Mouse (Mus musculus): ENCODE results near the gene 2900011O08Rik.

The 2900011O08Rik gene

GRCm38 (mm10) chr16:14137976-14138561 is 151.7 kb downstream of the 2900011O08Rik start:
- no peak for DNase-seq (ENCODE audit: low read depth, low spot score)

DNA sequence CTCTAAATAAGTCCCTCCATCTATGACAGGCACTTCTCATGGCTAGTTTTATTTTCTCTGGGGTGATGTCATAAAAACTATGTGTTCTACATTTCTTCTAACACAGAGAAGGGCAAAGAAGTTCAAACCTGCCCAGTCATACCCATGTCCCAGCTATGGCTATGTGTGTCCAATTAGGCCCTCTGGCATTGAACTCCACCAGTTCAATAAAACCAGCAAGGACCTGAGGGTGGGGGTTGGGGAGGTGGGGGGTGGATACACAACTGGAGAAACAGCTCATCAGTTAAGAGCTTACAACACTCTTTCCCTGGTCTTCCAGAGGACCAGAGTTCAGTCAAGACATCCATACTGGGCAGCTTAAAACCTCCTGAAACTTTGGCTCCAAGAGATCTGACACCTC is 152.7 kb downstream of the 2900011O08Rik start:
- no peak for DNase-seq (ENCODE audit: low read depth, low spot score)

GRCm38 (mm10) chr16:14143298-14143697 is 156.9 kb downstream of the 2900011O08Rik start:
- no peak for DNase-seq (ENCODE audit: low read depth, low spot score)

DNA sequence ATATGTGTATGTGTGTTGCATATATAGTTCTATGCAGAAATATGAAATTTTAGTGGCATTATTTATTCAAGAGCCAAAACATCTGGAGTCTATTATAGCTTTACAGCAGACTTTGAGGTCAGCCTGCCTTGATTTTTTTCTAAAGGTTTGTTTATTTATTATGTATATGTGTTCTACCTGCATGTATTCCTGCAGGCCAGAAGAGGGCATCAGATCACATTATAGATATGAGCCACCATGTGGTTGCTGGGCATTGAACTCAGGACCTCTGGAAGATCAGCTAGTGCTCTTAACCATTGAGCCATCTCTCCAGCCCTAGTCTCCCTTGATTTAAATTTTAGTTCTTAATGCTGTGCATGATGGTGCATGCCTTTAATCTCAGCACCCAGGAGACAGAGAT is 161.3 kb downstream of the 2900011O08Rik start:
- no peak for DNase-seq (ENCODE audit: low read depth, low spot score)
